Mouse (Mus musculus) hindbrain, embryonic 12.5 days (tissue): ENCODE results near the gene Slc12a7. TPM values are rescaled to one million over a fixed set of nuclear protein-coding genes. Genes with fewer than 3 reads are reported as not detected.

Experiments
- ATAC-seq: fragments of 200-750 bp; cut with Nextera tagmentation; 2 replicates; pipeline ENCODE4 v1.8.0; 2017; ENCODE audit warnings: moderate TSS enrichment; ENCODE audit not compliant: low FRiP score
- H3K27ac ChIP-seq: fragments of 300-500 bp; sonication (generic); 2 replicates; pipeline ENCODE4 v1.5.1; 2016; ENCODE audit warnings: mild to moderate bottlenecking
- H3K27me3 ChIP-seq: fragments of 300-500 bp; sonication (generic); 2 replicates; pipeline ENCODE4 v1.6.1; 2016; ENCODE audit warnings: mild to moderate bottlenecking
- H3K36me3 ChIP-seq: fragments of 300-500 bp; sonication (generic); 2 replicates; pipeline ENCODE4 v1.6.1; 2016; ENCODE audit warnings: mild to moderate bottlenecking
- H3K4me1 ChIP-seq: fragments of 300-500 bp; sonication (generic); 2 replicates; pipeline ENCODE4 v1.6.1; 2016
- H3K4me2 ChIP-seq: fragments of 300-500 bp; sonication (generic); replicated peaks from 2 replicates; pipeline ENCODE4 v1.6.1; 2016; ENCODE audit warnings: mild to moderate bottlenecking
- H3K4me3 ChIP-seq: fragments of 300-500 bp; sonication (generic); 2 replicates; pipeline ENCODE4 v1.5.1; 2016; ENCODE audit warnings: mild to moderate bottlenecking
- H3K9ac ChIP-seq: fragments of 300-500 bp; sonication (generic); 2 replicates; pipeline ENCODE4 v1.6.1; 2016; ENCODE audit warnings: mild to moderate bottlenecking, moderate library complexity
- H3K9me3 ChIP-seq: fragments of 300-500 bp; sonication (generic); replicated peaks from 2 replicates; pipeline ENCODE4 v1.6.1; 2016; ENCODE audit warnings: mild to moderate bottlenecking
- WGBS: fragments of 180-500 bp; shearing (Covaris S2); methylation state at CpG from one replicate; pipeline ENCODE4 v1.1.7; 2016; 5-methylcytosine and 5-hydroxymethylcytosine counted together
- polyA plus RNA-seq: library from polyadenylated mRNA; unstranded; fragments of >200 nt; fragmentation: Nextera tagmentation; extraction: Ambion mirVana; gene quantifications from 2 replicates; pipeline ENCODE4 v1.2.1, GENCODE M21; 2016

Slc12a7 gene
- polyA plus RNA-seq, 1 experiment from 2014 or later: 39.3 TPM

GRCm38 (mm10) chr13:73836491-73836890 lies 103.6 kb downstream of the Slc12a7 start:
- Histone ChIP-seq H3K4me3 (no peak overlapping the region), H3K27ac (no peak overlapping the region), H3K9ac (no peak overlapping the region), H3K4me1 (0 out of 2 replicates have a peak, but pooled peaks cover 3% of the 10 kb centered on the region), H3K27me3 (no peaks in the 10 kb centered on the region), H3K4me2 (no peak overlapping the region), H3K9me3 (no peaks in the 10 kb centered on the region), H3K36me3 (no peaks in the 10 kb centered on the region)
- ATAC-seq: no peak
- WGBS: 83% methylated on average over 6 of the region's 6 CpGs

- H3K27me3 ChIP-seq: no peaks in the 10 kb centered on the region
- 87% methylated on average over 8 of the region's 8 CpGs for WGBS
- no peaks in the 10 kb centered on the region for H3K9me3 ChIP-seq
- H3K27ac ChIP-seq: no peak overlapping the region
- ATAC-seq: no peak
- no peak overlapping the region for H3K4me3 ChIP-seq
- H3K4me1 ChIP-seq: 0 out of 2 replicates have a peak, but pooled peaks cover 3% of the 10 kb centered on the region
- H3K4me2 ChIP-seq: no peak overlapping the region
- no peak overlapping the region for H3K9ac ChIP-seq
- no peaks in the 10 kb centered on the region for H3K36me3 ChIP-seq
These were observed 104.8 kb downstream of the Slc12a7 start for GRCm38 (mm10) chr13:73837708-73838107.

- WGBS: 66% methylated on average over 11 of the region's 11 CpGs
- H3K27ac ChIP-seq: no peak overlapping the region
- no peaks in the 10 kb centered on the region for H3K9me3 ChIP-seq
- ATAC-seq: no peak
- no peak overlapping the region for H3K4me3 ChIP-seq
- no peaks in the 10 kb centered on the region for H3K4me1 ChIP-seq
- H3K9ac ChIP-seq: no peak overlapping the region
- H3K27me3 ChIP-seq: no peaks in the 10 kb centered on the region
- no peak overlapping the region for H3K4me2 ChIP-seq
- H3K36me3 ChIP-seq: no peaks in the 10 kb centered on the region
These were observed 106.2 kb downstream of the Slc12a7 start for GRCm38 (mm10) chr13:73839137-73839548.

GRCm38 (mm10) chr13:73839740-73840139 lies 106.8 kb downstream of the Slc12a7 start:
- Histone ChIP-seq H3K9ac (no peak overlapping the region), H3K36me3 (no peaks in the 10 kb centered on the region), H3K27me3 (no peaks in the 10 kb centered on the region), H3K4me1 (no peaks in the 10 kb centered on the region), H3K4me2 (no peak overlapping the region), H3K4me3 (no peak overlapping the region), H3K27ac (no peak overlapping the region), H3K9me3 (no peaks in the 10 kb centered on the region)
- 65% methylated on average over 4 of the region's 4 CpGs for WGBS
- no peak for ATAC-seq

GRCm38 (mm10) chr13:73842696-73843095 lies 109.8 kb downstream of the Slc12a7 start:
- Histone ChIP-seq H3K4me3 (no peak overlapping the region), H3K27ac (no peak overlapping the region), H3K4me2 (no peak overlapping the region), H3K27me3 (peaks cover 22% of the 10 kb centered on the region), H3K36me3 (no peaks in the 10 kb centered on the region), H3K9ac (no peak overlapping the region), H3K4me1 (no peaks in the 10 kb centered on the region), H3K9me3 (no peaks in the 10 kb centered on the region)
- no peak for ATAC-seq

GRCm38 (mm10) chr13:73846589-73847464 lies 113.9 kb downstream of the Slc12a7 start:
- H3K27me3 ChIP-seq: peaks cover 28% of the 10 kb centered on the region
- peak overlapping the region; percentile 58 for H3K4me3 ChIP-seq
- H3K4me1 ChIP-seq: no peaks in the 10 kb centered on the region
- no peak overlapping the region for H3K27ac ChIP-seq
- ATAC-seq: peak; percentile 77
- H3K9me3 ChIP-seq: no peaks in the 10 kb centered on the region
- H3K4me2 ChIP-seq: peak overlapping the region; percentile 90
- WGBS: 1% methylated on average over 56 of the region's 65 CpGs
- H3K36me3 ChIP-seq: no peaks in the 10 kb centered on the region
- peak overlapping the region; percentile 66 for H3K9ac ChIP-seq

GRCm38 (mm10) chr13:73847465-73847836 lies 114.6 kb downstream of the Slc12a7 start, which contains the start of gene Nkd2:
Nkd2 (minus strand) TSS chr13:73847631.
- Histone ChIP-seq H3K36me3 (no peaks in the 10 kb centered on the region), H3K4me1 (no peaks in the 10 kb centered on the region), H3K27ac (no peak within 1 kb of the TSS), H3K4me2 (peak within 1 kb of the TSS; percentile 90), H3K9ac (peak within 1 kb of the TSS; percentile 66), H3K4me3 (peak within 1 kb of the TSS; percentile 58), H3K9me3 (no peaks in the 10 kb centered on the region), H3K27me3 (peaks cover 28% of the 10 kb centered on the region)
- peak; percentile 82 for ATAC-seq
- under 1% methylated on average over 38 of the region's 38 CpGs for WGBS

Other genes starting within 250 kb of the Slc12a7 start
- gene Slc6a3, start 196.3 kb upstream of the Slc12a7 start, polyA plus RNA-seq: 0.05 TPM in 1 of 2 replicates, not detected in the other
- 127 and 128 TPM in 2 replicates for gene Clptm1l, start 129.1 kb upstream of the Slc12a7 start, polyA plus RNA-seq
- gene Tert, start 106.2 kb upstream of the Slc12a7 start, polyA plus RNA-seq: 7.3 and 7.7 TPM in 2 replicates
- not detected in 2 replicates for gene Slc6a18, start 55.1 kb upstream of the Slc12a7 start, polyA plus RNA-seq
- gene Slc6a19, start 28.2 kb upstream of the Slc12a7 start, polyA plus RNA-seq: 0.17 and 0.26 TPM in 2 replicates
- gene Nkd2, start 114.5 kb downstream of the Slc12a7 start, polyA plus RNA-seq: 14.3 and 17.4 TPM in 2 replicates
- 30.7 and 32.3 TPM in 2 replicates for gene Trip13, start 204.7 kb downstream of the Slc12a7 start, polyA plus RNA-seq
- gene Brd9, start 204.7 kb downstream of the Slc12a7 start, polyA plus RNA-seq: 83.8 and 88.4 TPM in 2 replicates
- not detected in 2 replicates for gene Zdhhc11, start 230.8 kb downstream of the Slc12a7 start, polyA plus RNA-seq